Mouse (Mus musculus): ENCODE measurements around the gene Gpcpd1. TPM values are rescaled to one million over a fixed set of nuclear protein-coding genes. Genes with fewer than 3 reads are reported as not detected.
"Not testable (repeated sequence)": the region's sequence is repeated elsewhere in the genome, so short reads cannot be mapped to it uniquely, and the experiment has no call there.

The Gpcpd1 gene
- polyA plus RNA-seq, 1 experiment from 2014 or later: 25.6 TPM

DNA sequence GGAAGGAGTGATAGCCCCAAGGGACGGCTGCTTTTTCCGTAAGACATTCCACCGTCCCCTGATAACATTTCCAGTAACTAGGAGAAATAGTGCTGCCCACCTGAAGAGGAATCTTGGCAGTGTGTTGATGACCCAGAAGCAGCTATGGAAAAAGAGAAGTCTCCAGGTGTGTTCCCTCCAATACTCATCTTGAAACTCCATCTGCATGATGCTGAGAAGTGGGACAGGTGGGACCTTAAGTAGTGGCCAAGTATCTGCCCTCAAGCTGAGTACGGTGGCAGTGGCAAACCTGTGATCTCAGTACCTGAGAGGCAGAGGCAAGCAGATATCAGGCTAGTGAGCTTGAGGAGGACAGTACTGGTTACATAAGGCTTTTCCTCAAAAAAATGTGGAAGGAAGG, 17.4 kb upstream of the Gpcpd1 start:
- H3K36me3 ChIP-seq (ENCODE audit: insufficient read depth, low read length): no peaks in the 10 kb centered on the region
- H3K27me3 ChIP-seq (ENCODE audit: insufficient read depth, low read length): no peaks in the 10 kb centered on the region
- ATAC-seq (ENCODE audit: low FRiP score, low TSS enrichment): no peak
- WGBS: 84% methylated on average over 4 of the region's 4 CpGs
- H3K9ac ChIP-seq (replicated peaks; ENCODE audit: low read length): no peak overlapping the region
- no peak overlapping the region for H3K4me2 ChIP-seq (replicated peaks; ENCODE audit: low read depth, low read length)
- H3K27ac ChIP-seq (ENCODE audit: low read length): no peak overlapping the region
- H3K4me3 ChIP-seq (ENCODE audit: low read length): no peak overlapping the region
- no peaks in the 10 kb centered on the region for H3K4me1 ChIP-seq (ENCODE audit: insufficient read depth, low read length)
- H3K9me3 ChIP-seq (ENCODE audit: low read length): no peaks in the 10 kb centered on the region

DNA sequence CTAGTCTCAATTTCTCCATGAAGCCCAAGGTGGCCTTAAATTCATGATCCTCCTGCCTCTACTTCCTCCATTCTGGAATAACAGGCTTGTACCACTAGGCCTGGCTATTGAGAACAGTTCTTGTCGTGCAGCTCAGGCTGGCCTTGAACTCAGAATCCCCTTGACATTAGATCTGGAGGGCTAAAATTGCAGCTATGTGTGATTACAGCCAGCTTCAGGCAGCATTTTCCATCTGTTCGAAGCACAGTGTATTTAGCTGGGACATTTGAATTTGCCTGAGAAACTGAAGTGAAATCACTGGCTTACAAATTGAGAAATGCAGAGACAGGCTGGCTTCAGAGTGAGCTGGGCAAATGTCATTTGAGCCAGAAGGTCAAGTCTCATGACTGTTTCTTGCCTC, 16.2 kb upstream of the Gpcpd1 start:
- Histone ChIP-seq H3K36me3 (ENCODE audit: insufficient read depth, low read length) (no peaks in the 10 kb centered on the region), H3K9ac (replicated peaks; ENCODE audit: low read length) (no peak overlapping the region), H3K4me2 (replicated peaks; ENCODE audit: low read depth, low read length) (no peak overlapping the region), H3K4me1 (ENCODE audit: insufficient read depth, low read length) (no peaks in the 10 kb centered on the region), H3K27me3 (ENCODE audit: insufficient read depth, low read length) (no peaks in the 10 kb centered on the region), H3K27ac (ENCODE audit: low read length) (no peak overlapping the region), H3K9me3 (ENCODE audit: low read length) (no peaks in the 10 kb centered on the region), H3K4me3 (ENCODE audit: low read length) (no peak overlapping the region)
- ATAC-seq (ENCODE audit: low FRiP score, low TSS enrichment): no peak
- WGBS: 81% methylated on average over 2 of the region's 2 CpGs

DNA sequence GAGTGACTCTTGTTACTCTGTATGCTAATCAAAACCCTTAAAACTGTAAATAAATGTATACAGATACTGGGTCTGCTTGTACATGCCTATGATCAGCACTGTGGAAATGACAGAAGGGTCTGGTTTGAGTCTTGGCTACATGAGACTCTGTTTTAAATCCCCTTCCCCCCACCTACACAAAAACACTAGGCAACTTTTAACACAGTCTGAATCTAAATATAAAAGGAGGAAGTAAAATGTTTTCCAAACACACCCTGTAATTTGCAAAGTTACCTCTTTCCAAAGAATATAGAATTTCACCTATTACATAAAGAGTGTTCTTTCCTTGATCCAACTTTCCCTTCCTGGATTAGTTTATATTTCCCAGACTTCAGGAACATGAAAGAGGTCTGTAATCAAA, 14.2 kb upstream of the Gpcpd1 start:
- Histone ChIP-seq H3K27ac (ENCODE audit: low read length) (no peak overlapping the region), H3K4me2 (replicated peaks; ENCODE audit: low read depth, low read length) (no peak overlapping the region), H3K9me3 (ENCODE audit: low read length) (no peaks in the 10 kb centered on the region), H3K36me3 (ENCODE audit: insufficient read depth, low read length) (no peaks in the 10 kb centered on the region), H3K27me3 (ENCODE audit: insufficient read depth, low read length) (no peaks in the 10 kb centered on the region), H3K4me1 (ENCODE audit: insufficient read depth, low read length) (no peaks in the 10 kb centered on the region), H3K4me3 (ENCODE audit: low read length) (no peak overlapping the region), H3K9ac (replicated peaks; ENCODE audit: low read length) (no peak overlapping the region)
- no peak for ATAC-seq (ENCODE audit: low FRiP score, low TSS enrichment)

DNA sequence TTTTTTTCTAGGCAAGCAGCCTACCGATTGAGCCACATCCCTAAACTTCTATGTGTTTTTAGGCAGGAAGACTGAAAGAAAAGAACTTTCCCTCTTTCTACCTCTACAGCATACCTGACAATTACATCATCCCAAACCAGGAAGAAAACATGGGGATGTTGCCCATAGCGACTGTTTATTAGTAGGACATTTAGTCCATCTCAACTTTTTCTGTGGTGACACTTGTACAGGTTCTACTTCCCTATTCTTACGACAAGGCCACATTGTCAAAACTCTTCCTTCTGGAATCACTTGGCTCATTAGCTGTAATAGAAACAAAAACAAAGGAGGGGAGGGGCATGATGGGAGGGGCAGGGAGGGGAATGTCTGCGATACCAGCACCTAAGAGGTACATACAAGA, 12.6 kb upstream of the Gpcpd1 start:
- 79% methylated on average over 4 of the region's 4 CpGs for WGBS
- H3K27ac ChIP-seq (ENCODE audit: low read length): no peak overlapping the region
- no peak overlapping the region for H3K4me3 ChIP-seq (ENCODE audit: low read length)
- H3K36me3 ChIP-seq (ENCODE audit: insufficient read depth, low read length): no peaks in the 10 kb centered on the region
- H3K4me1 ChIP-seq (ENCODE audit: insufficient read depth, low read length): no peaks in the 10 kb centered on the region
- H3K9me3 ChIP-seq (ENCODE audit: low read length): no peaks in the 10 kb centered on the region
- no peak overlapping the region for H3K9ac ChIP-seq (replicated peaks; ENCODE audit: low read length)
- no peak overlapping the region for H3K4me2 ChIP-seq (replicated peaks; ENCODE audit: low read depth, low read length)
- no peak for ATAC-seq (ENCODE audit: low FRiP score, low TSS enrichment)
- H3K27me3 ChIP-seq (ENCODE audit: insufficient read depth, low read length): no peaks in the 10 kb centered on the region

DNA sequence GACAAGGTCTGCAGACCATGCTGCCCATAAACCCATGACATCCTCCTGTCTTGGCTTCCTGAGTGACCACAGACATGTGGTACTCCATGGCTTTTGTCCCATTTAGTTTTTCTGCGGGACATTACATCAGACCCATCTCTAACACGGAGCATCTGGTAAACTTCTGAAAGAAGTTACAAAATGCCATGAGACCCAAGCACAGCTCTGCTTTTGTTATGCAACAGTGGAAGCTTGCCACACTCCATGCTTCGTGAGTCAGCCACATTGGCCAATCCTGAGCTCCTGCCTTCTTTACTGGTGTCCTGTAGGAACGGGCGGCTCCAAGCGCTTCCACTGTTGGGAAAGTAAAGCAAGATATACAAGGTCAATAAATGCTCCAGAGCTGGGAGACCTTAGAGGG, 11.6 kb upstream of the Gpcpd1 start:
- Histone ChIP-seq H3K36me3 (ENCODE audit: insufficient read depth, low read length) (no peaks in the 10 kb centered on the region), H3K27me3 (ENCODE audit: insufficient read depth, low read length) (no peaks in the 10 kb centered on the region), H3K4me2 (replicated peaks; ENCODE audit: low read depth, low read length) (no peak overlapping the region), H3K9ac (replicated peaks; ENCODE audit: low read length) (no peak overlapping the region), H3K4me1 (ENCODE audit: insufficient read depth, low read length) (no peaks in the 10 kb centered on the region), H3K4me3 (ENCODE audit: low read length) (no peak overlapping the region), H3K9me3 (ENCODE audit: low read length) (no peaks in the 10 kb centered on the region), H3K27ac (ENCODE audit: low read length) (no peak overlapping the region)
- no peak for ATAC-seq (ENCODE audit: low FRiP score, low TSS enrichment)
- WGBS: 93% methylated on average over 6 of the region's 6 CpGs

DNA sequence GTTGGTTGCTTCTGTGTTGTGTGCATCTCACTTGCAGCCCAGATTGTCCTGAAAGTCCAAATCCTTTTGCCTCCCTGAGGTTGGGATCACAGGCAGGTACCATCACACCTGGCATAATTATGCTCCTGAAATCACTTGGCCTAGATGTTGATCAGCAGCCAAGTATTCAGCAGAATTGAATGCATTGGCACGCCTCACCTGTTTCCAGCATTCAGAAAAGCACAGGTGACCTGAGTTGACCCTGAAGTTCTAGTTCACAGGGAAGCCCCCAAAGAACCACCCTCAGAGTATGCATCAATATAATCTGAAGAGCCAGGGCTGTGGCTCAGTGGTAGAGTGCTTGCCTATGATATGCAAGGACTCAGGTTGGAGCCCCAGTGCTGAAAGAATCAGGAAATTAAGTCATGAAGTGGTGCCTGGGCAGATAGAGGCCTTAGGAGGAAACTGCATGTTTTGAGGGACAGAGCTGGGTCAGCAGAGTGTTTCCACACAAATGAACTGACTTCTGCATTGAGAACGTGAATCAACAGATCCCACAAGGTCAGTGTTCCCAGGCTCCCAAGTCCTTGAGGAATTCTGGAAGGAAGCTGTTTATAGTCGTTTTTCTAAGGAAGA, 10.4 kb upstream of the Gpcpd1 start:
- WGBS: 60% methylated on average over 3 of the region's 3 CpGs
- no peaks in the 10 kb centered on the region for H3K36me3 ChIP-seq (ENCODE audit: insufficient read depth, low read length)
- no peak overlapping the region for H3K4me2 ChIP-seq (replicated peaks; ENCODE audit: low read depth, low read length)
- no peaks in the 10 kb centered on the region for H3K27me3 ChIP-seq (ENCODE audit: insufficient read depth, low read length)
- H3K9ac ChIP-seq (replicated peaks; ENCODE audit: low read length): no peak overlapping the region
- H3K27ac ChIP-seq (ENCODE audit: low read length): no peak overlapping the region
- no peaks in the 10 kb centered on the region for H3K9me3 ChIP-seq (ENCODE audit: low read length)
- no peaks in the 10 kb centered on the region for H3K4me1 ChIP-seq (ENCODE audit: insufficient read depth, low read length)
- no peak overlapping the region for H3K4me3 ChIP-seq (ENCODE audit: low read length)
- ATAC-seq (ENCODE audit: low FRiP score, low TSS enrichment): no peak

DNA sequence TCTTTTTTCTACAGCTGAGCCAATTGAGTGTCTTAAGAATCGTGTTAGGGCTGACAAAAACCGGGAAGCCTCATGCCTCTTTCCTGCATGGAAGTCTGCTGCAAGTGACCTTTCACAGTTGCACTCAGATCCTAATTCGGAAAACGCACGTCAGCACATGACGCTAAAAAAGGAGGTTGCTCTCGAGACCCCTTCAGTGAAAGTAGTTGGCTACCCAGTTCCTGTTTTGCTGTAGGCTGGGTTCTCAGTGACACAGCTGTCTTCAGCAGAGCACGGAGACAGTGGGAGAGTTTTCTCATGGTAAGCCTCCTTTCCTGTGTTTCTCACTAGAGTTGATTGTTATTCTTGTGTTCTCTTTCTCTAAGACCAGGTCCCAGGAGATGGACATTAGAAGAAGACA, 9.7 kb upstream of the Gpcpd1 start:
- Histone ChIP-seq H3K4me3 (ENCODE audit: low read length) (no peak overlapping the region), H3K4me1 (ENCODE audit: insufficient read depth, low read length) (no peaks in the 10 kb centered on the region), H3K9ac (replicated peaks; ENCODE audit: low read length) (no peak overlapping the region), H3K27ac (ENCODE audit: low read length) (no peak overlapping the region), H3K27me3 (ENCODE audit: insufficient read depth, low read length) (no peaks in the 10 kb centered on the region), H3K4me2 (replicated peaks; ENCODE audit: low read depth, low read length) (no peak overlapping the region), H3K36me3 (ENCODE audit: insufficient read depth, low read length) (no peaks in the 10 kb centered on the region), H3K9me3 (ENCODE audit: low read length) (no peaks in the 10 kb centered on the region)
- no peak for ATAC-seq (ENCODE audit: low FRiP score, low TSS enrichment)
- WGBS: 57% methylated on average over 8 of the region's 8 CpGs

DNA sequence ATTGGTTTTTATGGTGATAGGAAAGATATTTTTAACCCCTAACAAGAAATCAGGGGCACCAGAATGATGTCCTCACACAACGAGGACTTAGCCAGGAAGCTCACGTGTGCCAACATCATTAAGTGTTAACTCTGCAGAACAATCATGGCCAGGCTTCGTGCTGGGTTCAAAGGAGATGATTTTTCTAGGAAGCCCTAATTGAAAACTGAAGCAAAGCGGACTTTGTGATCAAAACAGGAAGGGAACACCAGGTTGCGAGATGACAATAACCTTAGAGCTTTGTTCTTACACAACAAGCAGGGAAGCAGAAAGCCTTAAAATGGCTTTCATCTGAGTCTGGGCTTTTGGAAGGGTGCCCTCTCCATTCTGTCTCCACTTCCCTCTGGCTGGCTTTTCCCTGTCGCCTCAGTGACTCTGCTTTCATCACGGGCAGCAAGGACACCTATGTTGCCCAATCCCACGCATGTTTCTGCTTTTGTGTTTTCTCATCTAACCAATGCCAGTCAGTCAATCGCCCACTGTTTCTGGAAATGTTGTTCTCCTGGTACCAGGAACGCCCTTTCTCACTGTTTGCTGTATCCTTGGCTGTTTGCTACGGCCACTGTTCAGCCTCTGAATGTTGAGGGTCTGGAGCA, 8.2 kb upstream of the Gpcpd1 start:
- H3K9ac ChIP-seq (replicated peaks; ENCODE audit: low read length): no peak overlapping the region
- no peaks in the 10 kb centered on the region for H3K36me3 ChIP-seq (ENCODE audit: insufficient read depth, low read length)
- no peaks in the 10 kb centered on the region for H3K27me3 ChIP-seq (ENCODE audit: insufficient read depth, low read length)
- no peaks in the 10 kb centered on the region for H3K4me1 ChIP-seq (ENCODE audit: insufficient read depth, low read length)
- H3K9me3 ChIP-seq (ENCODE audit: low read length): no peaks in the 10 kb centered on the region
- no peak overlapping the region for H3K27ac ChIP-seq (ENCODE audit: low read length)
- 88% methylated on average over 11 of the region's 11 CpGs for WGBS
- no peak overlapping the region for H3K4me3 ChIP-seq (ENCODE audit: low read length)
- ATAC-seq (ENCODE audit: low FRiP score, low TSS enrichment): no peak
- no peak overlapping the region for H3K4me2 ChIP-seq (replicated peaks; ENCODE audit: low read depth, low read length)

DNA sequence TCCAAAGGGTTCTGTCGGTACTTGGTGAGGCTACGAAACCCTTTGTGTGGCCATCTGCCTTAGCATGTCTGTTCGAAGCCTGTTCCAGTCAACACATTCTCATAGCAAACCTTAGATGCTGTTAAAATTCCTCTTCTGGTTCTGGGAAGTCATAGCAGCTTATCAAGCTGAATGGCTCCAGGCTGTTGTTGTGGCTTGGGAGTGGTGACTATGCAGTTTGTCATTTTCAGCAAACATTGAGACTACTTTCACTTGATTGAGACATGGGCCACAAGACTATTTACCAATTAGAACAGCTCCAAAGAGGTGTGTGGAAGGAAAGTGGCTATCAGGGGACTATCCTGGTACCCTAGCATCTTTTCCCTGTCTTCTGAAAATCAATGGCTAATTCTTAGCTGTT, 4.6 kb upstream of the Gpcpd1 start:
- no peaks in the 10 kb centered on the region for H3K36me3 ChIP-seq (ENCODE audit: insufficient read depth, low read length)
- no peak for ATAC-seq (ENCODE audit: low FRiP score, low TSS enrichment)
- H3K27me3 ChIP-seq (ENCODE audit: insufficient read depth, low read length): no peaks in the 10 kb centered on the region
- no peak overlapping the region for H3K4me2 ChIP-seq (replicated peaks; ENCODE audit: low read depth, low read length)
- 88% methylated on average over 3 of the region's 3 CpGs for WGBS
- H3K9ac ChIP-seq (replicated peaks; ENCODE audit: low read length): no peak overlapping the region
- no peak overlapping the region for H3K27ac ChIP-seq (ENCODE audit: low read length)
- H3K4me1 ChIP-seq (ENCODE audit: insufficient read depth, low read length): peaks cover 3% of the 10 kb centered on the region; the same call in 1 of the 2 replicates
- H3K9me3 ChIP-seq (ENCODE audit: low read length): no peaks in the 10 kb centered on the region
- no peak overlapping the region for H3K4me3 ChIP-seq (ENCODE audit: low read length)

DNA sequence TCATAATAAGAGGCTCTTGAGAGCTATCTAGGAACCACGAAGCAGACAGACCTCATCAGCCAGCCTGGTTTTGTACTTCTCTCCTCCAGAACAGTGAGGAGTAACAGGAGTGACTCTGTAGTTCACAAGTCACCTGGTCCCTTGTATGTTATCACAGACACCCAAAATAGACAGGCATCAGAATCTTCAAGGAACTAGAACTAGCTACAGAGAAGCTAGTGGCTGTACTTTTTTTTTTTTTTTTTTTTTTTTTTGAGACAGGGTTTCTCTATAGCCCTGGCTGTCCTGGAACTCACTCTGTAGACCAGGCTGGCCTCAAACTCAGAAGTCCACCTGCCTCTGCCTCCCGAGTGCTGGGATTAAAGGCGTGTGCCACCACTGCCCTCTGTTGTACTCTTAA, 4.0 kb upstream of the Gpcpd1 start:
- H3K27ac ChIP-seq (ENCODE audit: low read length); H3K36me3 ChIP-seq (ENCODE audit: insufficient read depth, low read length); H3K4me1 ChIP-seq (ENCODE audit: insufficient read depth, low read length); H3K27me3 ChIP-seq (ENCODE audit: insufficient read depth, low read length); ATAC-seq (ENCODE audit: low FRiP score, low TSS enrichment); H3K4me3 ChIP-seq (ENCODE audit: low read length); H3K9ac ChIP-seq (replicated peaks; ENCODE audit: low read length); H3K9me3 ChIP-seq (ENCODE audit: low read length); H3K4me2 ChIP-seq (replicated peaks; ENCODE audit: low read depth, low read length): not testable (repeated sequence)
- 75% methylated on average over 3 of the region's 3 CpGs for WGBS

Measured in kidney, embryonic 16.5 days (tissue).